Mouse (Mus musculus) megakaryocyte, embryonic 14.5 days (primary cell): ENCODE measurements at regions not wholly inside any gene's neighbourhood (a gene's known extent, or its start where the extent isn't known, plus 50 kb on each side); places are given as distances from the start of the nearest gene placed in this dataset.

Source experiments
- FLI1 ChIP-seq: IDR thresholded peaks from 2 replicates; pipeline ENCODE4 v1.6.1; 2012; ENCODE audit warnings: low read length, inconsistent platforms, mixed read lengths
- GATA1 ChIP-seq: IDR thresholded peaks from 3 replicates; pipeline ENCODE4 v1.6.1; 2012; ENCODE audit warnings: mixed read lengths, low read length, inconsistent platforms, borderline replicate concordance

GRCm38 (mm10) chr6:73389301-73389700 is 80.2 kb downstream of the 4931417E11Rik start:
- TF ChIP-seq GATA1, result no peak
- TF ChIP-seq FLI1, result no peak
